Mouse (Mus musculus) myocyte (in vitro differentiated cells): Measurements from ENCODE around the gene Susd1.

ENCODE experiments used
- E2F4 ChIP-seq: IDR thresholded peaks from one replicate; pipeline ENCODE4 v1.6.1; 2011; ENCODE audit warnings: mild to moderate bottlenecking, control low read depth, moderate library complexity; ENCODE audit not compliant: insufficient read depth
- MAX ChIP-seq: IDR thresholded peaks from one replicate; pipeline ENCODE4 v1.6.1; 2011; ENCODE audit warnings: low read depth, mild to moderate bottlenecking, control low read depth
- MYOD1 ChIP-seq, 3 experiments: IDR thresholded peaks; one replicate each; pipeline ENCODE4 v1.6.1; 2011; ENCODE audit warnings: control low read depth in 2 of 3, low read depth in 2 of 3, mild to moderate bottlenecking in 2 of 3, moderate library complexity in 1 of 3; ENCODE audit not compliant: insufficient read length in 2 of 3, control insufficient read depth in 1 of 3
- MYOG ChIP-seq, 3 experiments: IDR thresholded peaks; one replicate each; pipeline ENCODE4 v1.6.1; 2011; ENCODE audit warnings: control low read depth in 2 of 3, low read depth in 2 of 3, mild to moderate bottlenecking in 2 of 3; ENCODE audit not compliant: insufficient read length in 2 of 3, control insufficient read depth in 1 of 3, insufficient read depth in 1 of 3
- POLR2A ChIP-seq: IDR thresholded peaks from one replicate; pipeline ENCODE4 v1.6.1; 2011; ENCODE audit warnings: low read depth, mild to moderate bottlenecking, control low read depth, moderate library complexity; ENCODE audit not compliant: insufficient read length
- POLR2AphosphoS2 ChIP-seq: IDR thresholded peaks from one replicate; pipeline ENCODE4 v1.6.1; 2011; ENCODE audit warnings: low read depth, control low read depth; ENCODE audit not compliant: insufficient read length
- REST ChIP-seq: IDR thresholded peaks from one replicate; pipeline ENCODE4 v1.6.1; 2011; ENCODE audit warnings: mild to moderate bottlenecking, control low read depth, moderate library complexity; ENCODE audit not compliant: insufficient read depth, insufficient read length
- TCF12 ChIP-seq: IDR thresholded peaks from one replicate; pipeline ENCODE4 v1.6.1; 2011; ENCODE audit warnings: mild to moderate bottlenecking, control low read depth; ENCODE audit not compliant: poor library complexity, insufficient read depth, severe bottlenecking
- TCF3 ChIP-seq: IDR thresholded peaks from one replicate; pipeline ENCODE4 v1.6.1; 2011; ENCODE audit warnings: low read depth, control low read depth; ENCODE audit not compliant: insufficient read length
- USF1 ChIP-seq: IDR thresholded peaks from one replicate; pipeline ENCODE4 v1.6.1; 2011; ENCODE audit warnings: low read depth, mild to moderate bottlenecking, control low read depth, moderate library complexity

GRCm38 (mm10) chr4:59444994-59445393 lies 6.6 kb upstream of the Susd1 start:
- TF ChIP-seq POLR2A: no peak
- no peak for TF ChIP-seq MAX
- TF ChIP-seq TCF12: no peak
- no peak for TF ChIP-seq MYOG (IDR thresholded peaks at IDR 0.05; ENCODE audit: control insufficient read depth in 1 of 3, insufficient read depth in 1 of 3, insufficient read length in 2 of 3, low read depth in 2 of 3)
- TF ChIP-seq MYOD1 (IDR thresholded peaks at IDR 0.05; ENCODE audit: control insufficient read depth in 1 of 3, insufficient read length in 2 of 3, low read depth in 2 of 3): no peak
- TF ChIP-seq POLR2AphosphoS2: no peak
- TF ChIP-seq REST: no peak
- no peak for TF ChIP-seq E2F4
- no peak for TF ChIP-seq USF1
- no peak for TF ChIP-seq TCF3
